Comparison of ENCODE assay signal across 10 mouse cellular contexts in the genomic region with DNA sequence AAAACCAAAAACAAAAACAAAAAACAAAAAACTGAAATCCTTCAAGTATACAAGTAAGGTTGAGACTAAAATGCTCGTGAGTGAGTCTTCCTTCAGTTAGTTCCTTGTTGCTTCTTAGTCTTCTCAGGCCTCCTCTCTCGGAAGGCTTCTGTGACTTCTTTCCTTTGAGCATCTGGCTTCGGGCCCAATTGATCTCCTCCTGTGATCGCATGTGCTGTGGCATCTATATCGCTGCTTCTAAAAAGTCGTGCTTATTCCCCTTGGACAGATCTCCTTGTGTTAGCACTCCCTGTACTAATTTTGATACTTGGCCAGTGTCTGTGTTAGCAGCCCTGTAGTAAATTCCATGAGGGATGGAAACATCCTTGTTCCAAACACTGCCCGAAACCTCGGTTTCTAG. TPM values are rescaled to one million over a fixed set of nuclear protein-coding genes. Genes with fewer than 3 reads are reported as not detected.
"Had no signal": no experiment of that assay in that cellular context is flagged by ENCODE, and none has a peak within 500 bp of the region (broad histone marks: within the 10 kb centered on the region; RNA-seq: fewer than 3 reads in every experiment).

No protein-coding gene starts in this region.

- DNase-seq: kidney, adult 8-10 months; kidney, postnatal 25 days; layer of hippocampus, adult 9-11 months; lung, adult 2 months; lung, postnatal 36 days; retina, postnatal 1 day; thymus, adult 2 months; thymus, postnatal 25 days had no signal

RNA-seq across cellular contexts. Expression of gene Tmprss11c, which starts 14.8 kb away (rescaled TPM):
- total RNA-seq: layer of hippocampus, adult 18-20 months; megakaryocyte, adult 5-6 weeks had no signal
